Mouse (Mus musculus): ENCODE results near the gene Ache. TPM values are rescaled to one million over a fixed set of nuclear protein-coding genes. Genes with fewer than 3 reads are reported as not detected.

The Ache gene
- total and polyA plus RNA-seq, 3 experiments = 7.0 to 16.8 TPM; not detected in 1

GRCm38 (mm10) chr5:137338663-137339289 lies 51.5 kb downstream of the Ache start (continued):
- TF ChIP-seq ZC3H11A (IDR thresholded peaks at IDR 0.05; ENCODE audit: low read depth, low read length) = no peak
- TF ChIP-seq UBTF (IDR thresholded peaks at IDR 0.05; ENCODE audit: borderline replicate concordance, insufficient read depth, low read depth, low read length) = no peak
- TF ChIP-seq GABPA (IDR thresholded peaks at IDR 0.05; ENCODE audit: low read depth, low read length) = no peak
- TF ChIP-seq MYB (IDR thresholded peaks at IDR 0.05; ENCODE audit: low read depth, low read length) = no peak
- TF ChIP-seq POLR2AphosphoS5 (IDR thresholded peaks at IDR 0.05; ENCODE audit: borderline replicate concordance, low read depth, low read length) = no peak
- TF ChIP-seq ZKSCAN1 (IDR thresholded peaks at IDR 0.05; ENCODE audit: low read depth, low read length) = no peak
- no peak for TF ChIP-seq MEF2A (IDR thresholded peaks at IDR 0.05; ENCODE audit: extremely low read depth, insufficient replicate concordance, low read depth, low read length, poor library complexity, severe bottlenecking)
- TF ChIP-seq SIN3A (IDR thresholded peaks at IDR 0.05; ENCODE audit: low read length) = peak; percentile 34
- TF ChIP-seq CTCF (IDR thresholded peaks at IDR 0.05 in 2 of 3, conservative IDR thresholded peaks at IDR 0.05 in 1 of 3; ENCODE audit: control insufficient read depth in 1 of 3, insufficient read depth in 1 of 3, low read depth in 2 of 3, low read length in 3 of 3, poor library complexity in 1 of 3, severe bottlenecking in 1 of 3) = no peak
- no peak for TF ChIP-seq USF1 (IDR thresholded peaks at IDR 0.05; ENCODE audit: low read depth, low read length)
- TF ChIP-seq ETS1 (IDR thresholded peaks at IDR 0.05; ENCODE audit: low read depth, low read length) = no peak
- TF ChIP-seq MAZ (IDR thresholded peaks at IDR 0.05; ENCODE audit: low read depth, low read length) = no peak; the same call in 1 of the 2 replicates
- no peak for TF ChIP-seq TAL1 (IDR thresholded peaks at IDR 0.05; ENCODE audit: low read length)
- TF ChIP-seq ELF1 (IDR thresholded peaks at IDR 0.05; ENCODE audit: low read depth, low read length) = no peak
- no peak for TF ChIP-seq BHLHE40 (IDR thresholded peaks at IDR 0.05; ENCODE audit: borderline replicate concordance, low read depth, low read length)
- no peak for TF ChIP-seq MXI1 (IDR thresholded peaks at IDR 0.05; ENCODE audit: low read depth, low read length)
- TF ChIP-seq ZNF384 (IDR thresholded peaks at IDR 0.05; ENCODE audit: low read depth, low read length) = peak; percentile 71
- no peak for TF ChIP-seq USF2 (IDR thresholded peaks at IDR 0.05; ENCODE audit: borderline replicate concordance in 1 of 2, insufficient read depth in 1 of 2, low read depth in 1 of 2, low read length in 2 of 2)

- H3K27me3 ChIP-seq (ENCODE audit: control insufficient read depth in 1 of 2, insufficient read depth in 2 of 2, low read length in 2 of 2) = no peaks in the 10 kb centered on the region
- TF ChIP-seq POLR2AphosphoS5 (IDR thresholded peaks at IDR 0.05; ENCODE audit: borderline replicate concordance, low read depth, low read length) (no peak), SMC3 (IDR thresholded peaks at IDR 0.05; ENCODE audit: low read depth, low read length) (no peak), USF2 (IDR thresholded peaks at IDR 0.05; ENCODE audit: borderline replicate concordance in 1 of 2, insufficient read depth in 1 of 2, low read depth in 1 of 2, low read length in 2 of 2) (no peak), ELF1 (IDR thresholded peaks at IDR 0.05; ENCODE audit: low read depth, low read length) (no peak), MEF2A (IDR thresholded peaks at IDR 0.05; ENCODE audit: extremely low read depth, insufficient replicate concordance, low read depth, low read length, poor library complexity, severe bottlenecking) (no peak), ETS1 (IDR thresholded peaks at IDR 0.05; ENCODE audit: low read depth, low read length) (no peak), SIN3A (IDR thresholded peaks at IDR 0.05; ENCODE audit: low read length) (no peak), USF1 (IDR thresholded peaks at IDR 0.05; ENCODE audit: low read depth, low read length) (no peak), MAZ (IDR thresholded peaks at IDR 0.05; ENCODE audit: low read depth, low read length) (no peak), GATA1 (IDR thresholded peaks at IDR 0.05; ENCODE audit: low read depth, low read length) (no peak), MYC (IDR thresholded peaks at IDR 0.05; ENCODE audit: low read depth, low read length) (no peak), GABPA (IDR thresholded peaks at IDR 0.05; ENCODE audit: low read depth, low read length) (no peak), E2F4 (IDR thresholded peaks at IDR 0.05; ENCODE audit: borderline replicate concordance, low read depth, low read length) (no peak), CHD1 (IDR thresholded peaks at IDR 0.05; ENCODE audit: low read depth, low read length) (no peak), TAL1 (IDR thresholded peaks at IDR 0.05; ENCODE audit: low read length) (no peak), NELFE (IDR thresholded peaks at IDR 0.05; ENCODE audit: low read depth, low read length) (no peak), UBTF (IDR thresholded peaks at IDR 0.05; ENCODE audit: borderline replicate concordance, insufficient read depth, low read depth, low read length) (no peak), RCOR1 (IDR thresholded peaks at IDR 0.05; ENCODE audit: low read depth, low read length) (no peak), ZKSCAN1 (IDR thresholded peaks at IDR 0.05; ENCODE audit: low read depth, low read length) (no peak), MAX (IDR thresholded peaks at IDR 0.05; ENCODE audit: low read length) (no peak)
- no peak overlapping the region for H3K9ac ChIP-seq (ENCODE audit: control insufficient read depth, low read depth, low read length, poor library complexity, severe bottlenecking)
- H3K9me3 ChIP-seq (replicated peaks; ENCODE audit: insufficient read depth, low read length) = no peaks in the 10 kb centered on the region
- no peak overlapping the region for H3K27ac ChIP-seq (ENCODE audit: control insufficient read depth, low read depth, low read length)
- peaks cover under 1 to 28% of the 10 kb centered on the region in 2 experiments for H3K4me1 ChIP-seq (ENCODE audit: control insufficient read depth in 1 of 2, insufficient read depth in 2 of 2, low read length in 2 of 2)
- no peaks in the 10 kb centered on the region; the same call in 1 of the 2 replicates for H3K79me2 ChIP-seq (ENCODE audit: control insufficient read depth, insufficient read depth, low read length, poor library complexity)
- DNase-seq (ENCODE audit: low read depth, low spot score) = no peak
- H3K36me3 ChIP-seq (ENCODE audit: control insufficient read depth in 1 of 2, insufficient read depth in 2 of 2, low read length in 2 of 2) = peaks cover 0 to 11% of the 10 kb centered on the region in 2 experiments; a peak in 2 of 4 replicates
- H3K4me3 ChIP-seq (ENCODE audit: control insufficient read depth in 1 of 2, insufficient read depth in 1 of 2, low read depth in 2 of 2, low read length in 2 of 2) = no peak overlapping the region
Observed at GRCm38 (mm10) chr5:137339290-137339979, 52.1 kb downstream of the Ache start.

All from MEL (cell line).